In the genomic region with DNA sequence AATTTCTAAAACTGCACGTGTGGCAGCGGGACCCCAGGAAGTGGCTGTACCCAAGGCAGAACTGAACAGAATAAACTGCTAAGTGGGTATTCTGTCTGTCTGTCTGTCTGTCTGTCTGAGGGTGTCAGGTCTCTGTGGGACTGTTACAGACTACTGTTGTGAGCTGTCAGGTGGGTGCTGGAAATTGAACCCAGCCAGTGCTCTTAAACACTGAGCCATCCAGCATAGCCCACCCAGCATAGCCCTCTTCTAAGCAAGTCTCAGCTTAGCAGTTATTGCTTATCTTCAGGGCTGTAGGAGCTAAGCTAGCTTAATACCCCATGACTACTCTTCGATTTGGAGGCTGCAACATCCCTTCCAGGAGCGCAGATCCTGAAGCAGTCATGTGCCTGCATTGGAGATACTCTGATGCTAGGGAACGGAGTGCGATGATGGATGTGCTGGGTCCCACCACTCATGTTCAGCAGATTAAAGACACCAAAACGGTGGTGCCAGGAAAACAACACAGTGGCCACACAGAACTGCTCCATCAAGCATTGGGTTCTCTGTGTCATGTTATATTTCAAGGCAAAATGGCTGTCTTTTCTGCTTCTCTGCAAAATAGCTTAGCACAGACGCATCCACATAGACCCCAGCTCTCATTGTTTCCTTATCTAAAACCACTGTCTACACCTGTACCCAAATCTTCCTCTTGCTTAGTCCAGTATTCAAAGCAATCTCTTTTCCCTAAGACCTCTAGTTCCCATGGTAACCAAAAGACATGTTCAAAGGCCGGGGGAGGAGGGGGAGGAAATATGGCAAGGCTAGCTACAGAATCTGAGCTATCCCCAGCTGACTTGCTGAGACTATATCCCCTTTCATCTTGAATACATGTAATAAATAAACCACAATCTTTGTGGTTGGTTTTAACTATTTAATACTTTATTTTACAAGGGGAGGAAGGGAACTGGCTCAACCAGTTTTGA, we compare ENCODE assay signal across 9 mouse cellular contexts. TPM values are rescaled to one million over a fixed set of nuclear protein-coding genes. Genes with fewer than 3 reads are reported as not detected.
DNase-seq lines count a peak whose midpoint lies in the region; ATAC-seq lines count a peak whose summit lies in the region.
"Had no signal": no experiment of that assay in that cellular context is flagged by ENCODE, and none has a peak within 500 bp of the region (broad histone marks: within the 10 kb centered on the region; RNA-seq: fewer than 3 reads in every experiment).

No protein-coding gene starts in this region.

- no peak for DNase-seq in forebrain, embryonic 11.5 days (ENCODE audit: low spot score)
- peak; percentile 16 for DNase-seq in retina, postnatal 1 day
- DNase-seq in retina, embryonic 14.5 days (ENCODE audit: low spot score), result no peak
- peak; percentile 66 for DNase-seq in hindbrain, embryonic 14.5 days (ENCODE audit: low spot score)
- DNase-seq in T-cell, adult 2 months (ENCODE audit: low spot score), result no peak

- H3K4me2 ChIP-seq in forebrain, embryonic 15.5 days (replicated peaks), result no peak overlapping the region
- H3K4me2 ChIP-seq in forebrain, embryonic 11.5 days (ENCODE audit: low read depth, low read length, severe bottlenecking), result no peak overlapping the region
- H3K4me2 ChIP-seq in hindbrain, embryonic 14.5 days (replicated peaks), result no peak overlapping the region
- H3K4me2 ChIP-seq in neural tube, embryonic 14.5 days (ENCODE audit: low read depth, low read length), result no peak overlapping the region
- no peak overlapping the region for H3K4me2 ChIP-seq in intestine, embryonic 15.5 days (replicated peaks)

- H3K4me1 ChIP-seq in forebrain, embryonic 15.5 days, result peaks cover 3% of the 10 kb centered on the region; the same call in 1 of the 2 replicates
- no peaks in the 10 kb centered on the region for H3K4me1 ChIP-seq in forebrain, embryonic 11.5 days (replicated peaks; ENCODE audit: control insufficient read depth, insufficient read depth, low read length)
- peaks cover 24% of the 10 kb centered on the region for H3K4me1 ChIP-seq in hindbrain, embryonic 14.5 days (replicated peaks; ENCODE audit: control insufficient read depth, insufficient read depth, low read length)
- H3K4me1 ChIP-seq in neural tube, embryonic 14.5 days (ENCODE audit: control insufficient read depth, insufficient read depth, low read length), result peaks cover 7% of the 10 kb centered on the region; the same call in 1 of the 2 replicates
- no peaks in the 10 kb centered on the region for H3K4me1 ChIP-seq in intestine, embryonic 15.5 days (replicated peaks)

- H3K9ac ChIP-seq in forebrain, embryonic 15.5 days (replicated peaks), result no peak overlapping the region
- no peak overlapping the region for H3K9ac ChIP-seq in forebrain, embryonic 11.5 days (ENCODE audit: low read length)
- no peak overlapping the region for H3K9ac ChIP-seq in hindbrain, embryonic 14.5 days
- H3K9ac ChIP-seq in neural tube, embryonic 14.5 days (replicated peaks; ENCODE audit: low read depth, low read length), result no peak overlapping the region
- H3K9ac ChIP-seq in intestine, embryonic 15.5 days, result no peak overlapping the region

- H3K4me3 ChIP-seq in forebrain, embryonic 15.5 days, result no peak overlapping the region
- no peak overlapping the region for H3K4me3 ChIP-seq in forebrain, embryonic 11.5 days (ENCODE audit: low read depth, low read length)
- no peak overlapping the region for H3K4me3 ChIP-seq in hindbrain, embryonic 14.5 days (replicated peaks; ENCODE audit: low read length)
- H3K4me3 ChIP-seq in neural tube, embryonic 14.5 days (ENCODE audit: low read depth, low read length), result no peak overlapping the region
- no peak overlapping the region for H3K4me3 ChIP-seq in intestine, embryonic 15.5 days (replicated peaks)

- H3K9me3 ChIP-seq in forebrain, embryonic 15.5 days, result no peaks in the 10 kb centered on the region
- H3K9me3 ChIP-seq in forebrain, embryonic 11.5 days (ENCODE audit: control insufficient read depth, low read length), result no peaks in the 10 kb centered on the region
- H3K9me3 ChIP-seq in hindbrain, embryonic 14.5 days (ENCODE audit: control insufficient read depth, low read length), result no peaks in the 10 kb centered on the region
- H3K9me3 ChIP-seq in neural tube, embryonic 14.5 days (ENCODE audit: control insufficient read depth, low read length), result no peaks in the 10 kb centered on the region
- no peaks in the 10 kb centered on the region for H3K9me3 ChIP-seq in intestine, embryonic 15.5 days

- 0 out of 2 replicates have a peak overlapping the region, but pooled peaks have one; percentile 7 for H3K27ac ChIP-seq in forebrain, embryonic 15.5 days (replicated peaks)
- no peak overlapping the region for H3K27ac ChIP-seq in forebrain, embryonic 11.5 days (ENCODE audit: low read depth, low read length)
- H3K27ac ChIP-seq in hindbrain, embryonic 14.5 days, result peak overlapping the region; percentile 59
- H3K27ac ChIP-seq in neural tube, embryonic 14.5 days (ENCODE audit: low read depth, low read length), result no peak overlapping the region
- no peak overlapping the region for H3K27ac ChIP-seq in intestine, embryonic 15.5 days
- H3K27ac ChIP-seq: stomach, postnatal 0 days had no signal

- no peak for ATAC-seq in forebrain, embryonic 15.5 days (replicated peaks)
- no peak for ATAC-seq in forebrain, embryonic 11.5 days (replicated peaks; ENCODE audit: low FRiP score)
- no peak for ATAC-seq in hindbrain, embryonic 14.5 days (ENCODE audit: low FRiP score)
- ATAC-seq in neural tube, embryonic 14.5 days (ENCODE audit: low read depth), result peak; percentile 51; the same call in 1 of the 2 replicates
- ATAC-seq in intestine, embryonic 15.5 days, result no peak

- no peaks in the 10 kb centered on the region for H3K36me3 ChIP-seq in forebrain, embryonic 15.5 days
- H3K36me3 ChIP-seq in forebrain, embryonic 11.5 days (ENCODE audit: control insufficient read depth, insufficient read depth, low read length), result no peaks in the 10 kb centered on the region
- no peaks in the 10 kb centered on the region for H3K36me3 ChIP-seq in hindbrain, embryonic 14.5 days (replicated peaks; ENCODE audit: control insufficient read depth, insufficient read depth)
- H3K36me3 ChIP-seq in neural tube, embryonic 14.5 days (ENCODE audit: control insufficient read depth, insufficient read depth, low read length), result no peaks in the 10 kb centered on the region
- H3K36me3 ChIP-seq in intestine, embryonic 15.5 days, result no peaks in the 10 kb centered on the region

- 75% methylated on average over 9 of the region's 9 CpGs for WGBS in forebrain, embryonic 15.5 days
- WGBS in forebrain, embryonic 11.5 days, result 79% methylated on average over 9 of the region's 9 CpGs
- 60% methylated on average over 9 of the region's 9 CpGs for WGBS in hindbrain, embryonic 14.5 days
- WGBS in neural tube, embryonic 14.5 days, result 68% methylated on average over 9 of the region's 9 CpGs
- WGBS in intestine, embryonic 15.5 days, result 72% methylated on average over 9 of the region's 9 CpGs

- no peaks in the 10 kb centered on the region for H3K27me3 ChIP-seq in forebrain, embryonic 15.5 days
- no peaks in the 10 kb centered on the region for H3K27me3 ChIP-seq in forebrain, embryonic 11.5 days (ENCODE audit: control insufficient read depth, insufficient read depth, low read length)
- no peaks in the 10 kb centered on the region for H3K27me3 ChIP-seq in hindbrain, embryonic 14.5 days (ENCODE audit: control insufficient read depth, insufficient read depth, low read length)
- H3K27me3 ChIP-seq in neural tube, embryonic 14.5 days (ENCODE audit: control insufficient read depth, insufficient read depth, low read length), result no peaks in the 10 kb centered on the region
- H3K27me3 ChIP-seq in intestine, embryonic 15.5 days (replicated peaks), result no peaks in the 10 kb centered on the region

RNA-seq across cellular contexts. Expression of gene Pgm2l1, which starts 10.3 kb away (rescaled TPM):
- 13.5 and 14.5 TPM in 2 replicates for polyA plus RNA-seq in forebrain, embryonic 15.5 days (2015; fragmentation: Nextera tagmentation; extraction: Ambion mirVana)
- polyA plus RNA-seq in forebrain, embryonic 11.5 days (2014; fragmentation: Nextera tagmentation; extraction: Ambion mirVana), result 5.2 and 6.2 TPM in 2 replicates
- 29.0 and 29.1 TPM in 2 replicates for polyA plus RNA-seq in hindbrain, embryonic 14.5 days (2014; fragmentation: Nextera tagmentation; extraction: Ambion mirVana)
- polyA plus RNA-seq in neural tube, embryonic 14.5 days (2014; fragmentation: Nextera tagmentation; extraction: Ambion mirVana), result 31.0 and 38.5 TPM in 2 replicates
- polyA plus RNA-seq in intestine, embryonic 15.5 days (2015; fragmentation: Nextera tagmentation; extraction: Ambion mirVana), result 2.3 and 2.4 TPM in 2 replicates

RNA-seq across cellular contexts. Expression of gene Kcne3, which starts 40.6 kb away (rescaled TPM):
- 0.66 and 1.0 TPM in 2 replicates for polyA plus RNA-seq in forebrain, embryonic 15.5 days (2015; fragmentation: Nextera tagmentation; extraction: Ambion mirVana)
- polyA plus RNA-seq in forebrain, embryonic 11.5 days (2014; fragmentation: Nextera tagmentation; extraction: Ambion mirVana), result 3.3 and 4.1 TPM in 2 replicates
- 0.30 and 0.50 TPM in 2 replicates for polyA plus RNA-seq in hindbrain, embryonic 14.5 days (2014; fragmentation: Nextera tagmentation; extraction: Ambion mirVana)
- 0.62 TPM in 1 of 2 replicates, not detected in the other for polyA plus RNA-seq in neural tube, embryonic 14.5 days (2014; fragmentation: Nextera tagmentation; extraction: Ambion mirVana)
- 58.7 and 63.1 TPM in 2 replicates for polyA plus RNA-seq in intestine, embryonic 15.5 days (2015; fragmentation: Nextera tagmentation; extraction: Ambion mirVana)

RNA-seq across cellular contexts. Expression of gene Lipt2, which starts 57.8 kb away (rescaled TPM):
- polyA plus RNA-seq in forebrain, embryonic 15.5 days (2015; fragmentation: Nextera tagmentation; extraction: Ambion mirVana), result 17.8 and 21.4 TPM in 2 replicates
- 20.4 and 22.5 TPM in 2 replicates for polyA plus RNA-seq in forebrain, embryonic 11.5 days (2014; fragmentation: Nextera tagmentation; extraction: Ambion mirVana)
- 19.2 and 20.2 TPM in 2 replicates for polyA plus RNA-seq in hindbrain, embryonic 14.5 days (2014; fragmentation: Nextera tagmentation; extraction: Ambion mirVana)
- 17.6 and 19.1 TPM in 2 replicates for polyA plus RNA-seq in neural tube, embryonic 14.5 days (2014; fragmentation: Nextera tagmentation; extraction: Ambion mirVana)
- 21.9 and 23.0 TPM in 2 replicates for polyA plus RNA-seq in intestine, embryonic 15.5 days (2015; fragmentation: Nextera tagmentation; extraction: Ambion mirVana)

Comparison
In these comparisons a context has a peak if more than half of its experiments do, and no peak if none do; other contexts are left out.
1. H3K27ac ChIP-seq: peak in forebrain, embryonic 15.5 days (single experiment) and hindbrain, embryonic 14.5 days (single experiment); none in forebrain, embryonic 11.5 days (single experiment), neural tube, embryonic 14.5 days (single experiment) and intestine, embryonic 15.5 days (single experiment).
2. DNase-seq: peak in retina, postnatal 1 day (single experiment) and hindbrain, embryonic 14.5 days (single experiment); none in forebrain, embryonic 11.5 days (single experiment), retina, embryonic 14.5 days (single experiment) and T-cell, adult 2 months (single experiment).
3. RNA of gene Kcne3, which starts 40.6 kb away (polyA plus RNA-seq): 58.7 to 63.1 TPM in intestine, embryonic 15.5 days; 3.3 to 4.1 TPM in forebrain, embryonic 11.5 days, 0.66 to 1.0 TPM in forebrain, embryonic 15.5 days, 0.62 TPM in neural tube, embryonic 14.5 days and 0.30 to 0.50 TPM in hindbrain, embryonic 14.5 days; every median in the first group is over 10 times any median in the second.